Mouse (Mus musculus): Measurements from ENCODE around the gene Magohb.

DNA sequence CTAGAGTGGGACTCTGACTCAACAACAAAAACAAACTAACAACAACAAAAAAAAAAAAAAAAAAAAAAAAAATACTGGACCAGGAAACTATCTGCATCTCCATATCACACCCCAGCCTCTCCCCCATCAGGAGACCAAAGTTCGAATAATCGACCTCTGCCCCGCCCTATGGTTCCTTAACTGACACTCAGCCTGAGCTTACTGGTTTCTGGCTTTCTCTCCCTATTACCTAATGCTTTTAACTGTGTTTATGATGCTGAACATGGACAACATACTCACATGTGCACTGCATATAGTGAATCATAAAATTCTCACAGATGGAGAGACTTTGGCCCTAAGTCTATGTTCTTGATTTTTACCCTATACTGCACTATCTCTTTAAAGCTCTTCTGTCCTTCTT lies 46.3 kb upstream of the Magohb start:
- TF ChIP-seq CTCF (IDR thresholded peaks at IDR 0.05; ENCODE audit: extremely low read depth, insufficient read length, insufficient replicate concordance, low read depth, low read length) (no peak), POLR2A (IDR thresholded peaks at IDR 0.05; ENCODE audit: low read depth, low read length) (no peak)
